Mouse (Mus musculus): ENCODE measurements at regions not wholly inside any gene's neighbourhood (a gene's known extent, or its start where the extent isn't known, plus 50 kb on each side); places are given as distances from the start of the nearest gene placed in this dataset.

DNA sequence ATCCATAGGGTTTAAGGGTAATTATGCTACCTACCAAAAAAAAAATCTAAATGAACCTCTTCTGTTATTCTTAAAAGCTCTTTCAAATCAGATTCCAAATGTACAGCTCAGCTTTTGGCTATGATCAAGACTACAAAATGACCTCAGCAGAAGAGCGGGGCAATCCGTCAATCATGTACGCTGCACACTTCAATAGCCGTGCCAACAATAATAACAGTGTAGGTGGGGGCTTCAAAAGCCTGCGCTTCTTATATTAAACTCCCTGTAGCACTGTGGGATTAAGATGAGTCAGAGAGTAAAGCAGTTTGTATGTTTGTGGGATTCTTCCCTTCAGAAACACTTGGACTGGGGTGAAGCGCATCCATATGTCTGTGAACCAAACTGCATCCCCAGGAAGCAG is 210.5 kb downstream of the Wdr11 start:
- TF ChIP-seq CTCF (IDR thresholded peaks at IDR 0.05; ENCODE audit: extremely low read depth, insufficient read depth, low read length) (no peak), POLR2A (IDR thresholded peaks at IDR 0.05; ENCODE audit: extremely low read depth, insufficient read depth, low read length) (no peak)

Measured in cortical plate, adult 2 months (tissue).